Mouse (Mus musculus): Measurements from ENCODE around the gene Otulinl.

DNA sequence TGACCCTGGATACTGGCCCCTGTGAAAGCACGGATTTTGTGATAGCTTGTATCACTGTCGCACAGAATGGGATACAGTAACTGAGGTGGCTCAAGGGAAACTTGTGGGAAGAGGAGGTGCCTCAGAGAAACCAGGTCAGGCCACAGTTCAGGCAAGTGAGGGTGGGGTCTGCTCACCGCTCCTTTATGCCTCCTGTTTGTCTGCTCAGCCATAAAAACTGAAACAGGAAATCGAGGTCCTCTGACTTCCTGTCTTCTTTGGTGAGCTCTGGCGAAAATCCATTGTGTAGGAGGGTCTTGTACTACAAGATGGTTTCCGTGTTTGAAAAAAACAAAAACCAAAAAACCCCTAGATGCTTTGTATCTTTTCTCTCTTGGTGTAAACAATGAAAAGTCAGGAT is 42.9 kb upstream of the Otulinl start:
- TF ChIP-seq CTCF (IDR thresholded peaks at IDR 0.05; ENCODE audit: extremely low read depth, insufficient read length, insufficient replicate concordance, low read depth, low read length) = no peak
- TF ChIP-seq POLR2A (IDR thresholded peaks at IDR 0.05; ENCODE audit: low read depth, low read length) = no peak

Data from small intestine, adult 2 months (tissue).